Mouse (Mus musculus): ENCODE measurements around the gene Snap91.

Snap91 gene

DNA sequence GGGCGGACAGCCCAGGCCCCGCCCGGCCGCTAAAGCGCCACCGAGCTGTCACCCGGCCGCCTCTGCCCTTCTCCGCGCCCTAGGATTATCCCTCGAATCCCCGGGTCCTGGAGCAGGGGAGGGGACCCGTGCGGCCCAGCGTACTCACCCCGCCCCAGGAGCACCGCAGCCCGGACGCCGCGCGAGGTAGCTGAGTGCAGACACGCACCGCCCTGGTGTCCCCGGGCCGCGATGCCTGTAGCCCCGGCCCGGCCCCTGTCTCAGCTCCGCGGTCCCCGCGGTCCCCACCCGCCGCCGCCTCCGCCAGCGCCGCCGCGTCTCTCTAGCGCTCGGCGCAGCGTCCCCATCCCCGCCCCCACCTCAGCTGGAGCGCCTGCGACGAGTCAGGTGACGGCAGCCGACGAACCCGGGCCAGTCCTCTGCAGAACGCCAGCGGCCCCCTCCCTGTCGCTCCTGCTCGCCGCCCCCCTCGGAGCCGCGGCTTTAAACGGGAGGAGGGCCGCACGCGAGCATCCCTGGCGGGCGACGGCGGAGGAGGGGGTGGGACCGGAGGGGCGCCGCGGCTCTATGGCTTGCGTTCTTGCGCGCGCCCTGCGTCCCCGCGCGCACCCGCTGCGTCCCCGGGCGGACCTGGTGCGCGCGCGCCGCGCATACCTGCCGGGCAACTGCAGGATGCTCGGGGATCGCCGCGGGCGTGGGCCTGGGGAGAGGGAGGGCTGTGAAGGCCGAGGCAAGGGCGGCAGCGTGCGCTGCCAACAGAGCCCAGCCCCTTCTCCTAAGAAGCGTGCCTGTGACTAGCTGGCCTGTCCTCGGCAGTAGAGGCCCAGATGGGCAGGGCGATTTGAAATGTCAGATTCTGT, at the start of gene Snap91:
Gene Snap91, minus strand, starts transcription at position 542 of the 860 bp plus-strand sequence.
- no peak for DNase-seq (ENCODE audit: extremely low spot score, low read depth, low spot score)

- DNase-seq (ENCODE audit: extremely low spot score, low read depth, low spot score), result no peak
These were observed 46.1 kb upstream of the Snap91 start for GRCm38 (mm10) chr9:86926519-86926918.

GRCm38 (mm10) chr9:86925688-86926087, 45.2 kb upstream of the Snap91 start:
- DNase-seq (ENCODE audit: extremely low spot score, low read depth, low spot score), result no peak

- DNase-seq (ENCODE audit: extremely low spot score, low read depth, low spot score), result no peak
These were observed 42.0 kb upstream of the Snap91 start for GRCm38 (mm10) chr9:86922430-86922829.

GRCm38 (mm10) chr9:86916543-86916942, 36.1 kb upstream of the Snap91 start:
- no peak for DNase-seq (ENCODE audit: extremely low spot score, low read depth, low spot score)

GRCm38 (mm10) chr9:86899502-86900199, 19.2 kb upstream of the Snap91 start:
- no peak for DNase-seq (ENCODE audit: extremely low spot score, low read depth, low spot score)

- no peak for DNase-seq (ENCODE audit: extremely low spot score, low read depth, low spot score)
These were observed 990 bp downstream of the Snap91 start for GRCm38 (mm10) chr9:86879216-86880112.

DNA sequence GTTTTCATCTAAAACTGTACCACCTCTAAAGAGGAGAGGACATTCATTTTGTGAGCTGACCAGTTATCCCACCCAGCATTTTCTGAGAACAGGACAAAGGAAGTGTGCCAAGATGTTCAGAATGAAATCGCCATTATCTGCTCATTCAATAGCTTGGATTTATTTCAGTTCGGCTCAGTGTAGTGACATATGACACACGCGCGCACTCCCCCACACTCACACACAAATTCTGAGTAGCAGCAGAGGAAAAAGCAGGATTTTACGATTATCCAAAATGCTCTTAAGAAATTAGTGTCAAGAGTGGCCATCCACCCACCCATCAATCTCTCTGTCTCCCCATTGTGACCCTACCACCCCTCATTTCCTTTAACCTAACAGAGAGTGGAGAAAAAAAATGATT, 1.7 kb downstream of the Snap91 start:
- no peak for DNase-seq (ENCODE audit: extremely low spot score, low read depth, low spot score)

DNA sequence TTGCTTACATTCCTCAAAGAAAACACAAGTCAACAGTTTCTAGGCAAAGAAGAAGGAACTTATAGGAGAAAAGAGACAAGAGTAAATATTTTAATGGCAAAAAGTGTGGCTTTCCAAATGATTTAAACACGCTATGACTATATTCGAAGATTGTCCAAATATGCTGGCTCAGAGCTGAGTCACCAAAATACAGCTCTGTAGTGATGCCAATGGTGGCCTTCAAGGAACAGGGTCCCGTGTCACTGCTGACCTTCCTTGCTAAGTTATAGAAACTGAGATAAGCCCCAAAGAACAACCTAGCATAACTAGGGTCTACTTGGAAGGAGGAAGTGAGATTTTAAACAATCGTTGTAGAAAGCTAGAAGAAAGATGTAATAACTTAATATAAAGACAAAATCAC, 6.8 kb downstream of the Snap91 start:
- no peak for DNase-seq (ENCODE audit: extremely low spot score, low read depth, low spot score)

- no peak for DNase-seq (ENCODE audit: extremely low spot score, low read depth, low spot score)
These were observed 10.7 kb downstream of the Snap91 start for GRCm38 (mm10) chr9:86869586-86870338.

DNA sequence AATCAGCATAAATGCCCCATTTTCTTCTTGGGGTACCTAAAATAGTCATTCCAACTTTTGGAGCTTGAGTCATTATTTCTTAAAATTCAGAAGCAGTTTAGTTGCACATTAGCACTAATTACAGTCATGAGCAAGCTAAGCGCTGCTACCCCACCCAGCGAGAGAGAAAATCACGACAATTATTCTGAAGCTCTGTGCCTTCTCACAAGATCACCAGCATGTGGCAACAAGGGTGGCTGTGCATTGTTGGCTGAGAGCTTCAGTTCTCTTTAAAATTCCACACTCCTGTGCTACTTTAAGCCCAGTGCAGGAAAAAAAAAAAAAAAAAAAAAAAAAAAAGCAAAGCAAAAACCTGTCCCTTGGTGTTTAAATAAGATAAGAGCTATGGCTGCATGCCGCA, 22.4 kb downstream of the Snap91 start:
- no peak for DNase-seq (ENCODE audit: extremely low spot score, low read depth, low spot score)

GRCm38 (mm10) chr9:86857626-86858025, 22.8 kb downstream of the Snap91 start:
- no peak for DNase-seq (ENCODE audit: extremely low spot score, low read depth, low spot score)

DNA sequence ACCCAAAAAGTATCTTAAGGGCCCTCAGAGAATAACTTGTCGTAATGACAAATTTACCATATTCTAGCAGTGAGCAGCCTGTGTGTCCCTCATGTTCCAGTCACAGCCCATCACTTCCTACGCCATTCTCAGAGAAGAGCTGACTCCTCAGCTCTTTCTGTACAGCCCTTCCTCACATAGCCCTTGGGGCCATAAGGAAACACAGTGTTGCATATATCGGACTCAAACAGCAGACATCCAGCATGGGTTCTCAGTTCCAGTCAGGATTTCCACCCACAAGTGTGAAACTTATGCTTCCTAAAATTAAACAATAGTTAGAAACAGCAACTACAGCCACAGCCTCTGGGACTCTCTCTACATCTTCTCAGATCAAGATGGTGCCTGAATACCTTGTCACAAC, 27.6 kb downstream of the Snap91 start:
- DNase-seq (ENCODE audit: extremely low spot score, low read depth, low spot score), result no peak

DNA sequence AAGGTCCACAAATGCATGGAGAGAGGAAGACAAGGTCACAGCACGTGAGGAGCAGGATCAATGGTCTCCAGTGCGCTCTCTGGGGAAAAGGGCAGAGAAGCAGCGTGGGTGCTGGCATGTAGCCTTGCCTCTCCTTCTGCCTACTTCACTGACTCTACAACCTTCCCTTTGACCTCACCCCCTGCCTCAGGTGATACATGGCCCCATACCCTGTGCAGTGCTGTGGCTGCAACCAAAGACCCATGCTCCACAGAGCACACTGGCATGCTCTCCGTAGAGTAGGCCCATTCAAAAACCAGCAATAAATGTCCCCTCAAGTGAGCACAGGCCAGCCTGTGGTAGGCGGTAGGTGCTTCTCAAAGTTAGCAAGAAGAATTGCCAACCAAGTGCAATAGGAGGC, 28.8 kb downstream of the Snap91 start:
- DNase-seq (ENCODE audit: extremely low spot score, low read depth, low spot score), result no peak

DNA sequence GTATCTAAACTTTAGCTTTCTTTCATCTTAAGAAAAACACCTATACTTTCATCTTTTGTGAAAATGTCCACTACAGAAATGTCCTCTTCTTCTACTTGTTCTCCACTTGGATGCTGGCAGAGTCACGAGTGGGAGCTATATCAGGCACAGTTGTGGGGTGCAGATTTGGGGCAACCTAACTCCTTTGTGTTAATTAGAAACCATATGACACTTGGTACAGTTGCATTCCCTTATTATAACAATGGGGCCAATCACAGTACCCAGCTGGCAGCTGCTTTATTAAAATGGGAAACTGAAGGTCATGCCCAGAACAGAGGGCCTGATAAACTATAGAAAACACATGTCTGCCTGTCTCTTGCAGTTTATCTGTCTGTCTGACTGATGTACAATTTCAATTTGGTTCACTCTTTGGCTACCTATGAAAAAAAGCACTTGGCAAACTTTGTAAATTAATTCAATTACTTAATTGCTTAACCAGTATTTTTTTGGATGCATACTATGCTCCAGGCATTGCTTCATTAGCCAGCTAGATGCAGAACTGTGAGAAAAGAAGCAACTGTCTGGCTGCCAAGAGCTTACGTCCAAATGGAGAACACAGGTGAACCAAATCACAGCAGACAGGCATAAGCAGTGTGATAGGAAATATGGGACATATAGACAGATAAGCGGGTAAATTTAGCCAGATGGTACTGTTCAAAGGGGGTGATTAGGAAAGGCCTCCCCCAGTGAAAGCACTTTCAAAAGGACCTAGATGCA, 29.8 kb downstream of the Snap91 start:
- DNase-seq (ENCODE audit: extremely low spot score, low read depth, low spot score), result no peak

DNA sequence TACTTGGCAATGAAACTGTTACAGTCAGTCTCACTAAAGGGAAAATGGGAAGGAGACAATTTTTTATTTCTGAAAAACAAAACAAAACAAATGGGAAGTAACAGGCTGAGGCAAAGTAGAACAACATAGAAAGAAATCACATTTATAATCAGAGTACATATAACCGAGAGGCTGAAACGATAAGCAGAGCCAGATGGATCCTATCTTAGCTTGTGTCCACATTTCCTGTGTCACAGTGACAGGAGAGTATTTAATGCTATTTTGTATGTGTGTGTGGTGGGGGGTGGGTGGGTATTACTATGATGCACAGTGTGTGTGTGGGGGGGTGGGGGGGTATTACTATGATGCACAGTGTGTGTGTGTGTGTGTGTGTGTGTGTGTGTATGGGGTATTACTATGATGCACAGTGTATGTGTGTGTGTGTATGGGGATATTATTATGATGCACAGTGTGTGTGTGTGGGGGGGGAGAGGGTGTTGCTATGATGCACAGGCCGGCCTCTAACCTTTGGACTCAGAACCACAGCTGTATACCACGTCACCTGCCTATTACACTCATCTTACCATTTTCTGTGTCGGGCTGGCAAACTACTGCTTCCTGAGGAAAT, 36.6 kb downstream of the Snap91 start:
- DNase-seq (ENCODE audit: extremely low spot score, low read depth, low spot score), result no peak

- DNase-seq (ENCODE audit: extremely low spot score, low read depth, low spot score), result no peak
These were observed 50.7 kb downstream of the Snap91 start for GRCm38 (mm10) chr9:86829792-86830191.

- DNase-seq (ENCODE audit: extremely low spot score, low read depth, low spot score), result no peak
These were observed 51.4 kb downstream of the Snap91 start for GRCm38 (mm10) chr9:86829034-86829433.

DNA sequence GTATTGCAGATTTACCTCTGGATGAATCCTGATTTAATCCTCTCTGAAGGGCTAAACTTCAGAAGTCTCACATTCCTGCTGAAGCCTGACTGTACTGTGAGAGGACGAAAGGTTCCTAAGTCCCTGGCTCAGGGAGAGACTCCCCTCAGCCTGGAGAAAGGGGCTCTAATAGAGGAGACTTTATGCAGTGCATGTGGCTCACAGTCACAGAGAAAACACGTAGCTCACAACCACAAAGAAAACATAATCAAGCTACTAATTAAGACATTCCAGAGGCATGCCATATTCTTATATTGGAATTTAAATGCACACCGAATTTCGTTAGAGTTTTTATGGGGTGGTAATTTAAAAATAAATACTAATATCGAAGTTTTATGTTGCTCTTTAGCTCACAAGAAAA, 61.1 kb downstream of the Snap91 start:
- DNase-seq (ENCODE audit: extremely low spot score, low read depth, low spot score), result no peak

All from hindlimb bud, embryonic 11.5 days (tissue).